Mouse (Mus musculus) embryonic fibroblast, embryonic 13.5 days (primary cell): Measurements from ENCODE around the gene Thbs2.

Source experiments
- CTCF ChIP-seq: IDR thresholded peaks from 2 replicates; pipeline ENCODE4 v1.5.1; 2011; ENCODE audit warnings: mild to moderate bottlenecking, control low read depth, low read length, moderate library complexity, borderline replicate concordance; ENCODE audit not compliant: insufficient read depth
- POLR2A ChIP-seq: IDR thresholded peaks from 2 replicates; pipeline ENCODE4 v1.6.1; 2011; ENCODE audit warnings: low read depth, mild to moderate bottlenecking, control low read depth, low read length, moderate library complexity

DNA sequence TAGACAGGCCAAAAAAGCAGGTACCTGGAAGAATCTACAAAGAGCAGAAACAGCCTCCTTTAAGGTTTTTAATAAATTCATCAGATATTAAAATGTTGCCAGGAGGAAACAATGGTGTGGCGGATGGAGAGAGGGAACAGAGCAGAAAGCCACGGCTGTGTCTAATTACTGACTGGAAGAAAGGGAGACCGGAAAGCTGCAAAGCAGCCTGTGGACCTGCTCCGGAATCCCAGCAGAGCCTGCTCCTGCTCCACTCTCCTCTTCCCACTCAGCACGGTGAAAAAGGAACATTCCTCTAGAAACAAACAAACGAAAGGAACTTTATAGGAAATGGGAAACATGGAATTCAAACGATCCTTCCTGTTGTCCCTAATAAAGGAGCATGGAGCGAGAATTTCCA, 69.6 kb downstream of the Thbs2 start:
- TF ChIP-seq CTCF (no peak), POLR2A (no peak)
